Mouse (Mus musculus): ENCODE data around the gene Map2k1.

DNA sequence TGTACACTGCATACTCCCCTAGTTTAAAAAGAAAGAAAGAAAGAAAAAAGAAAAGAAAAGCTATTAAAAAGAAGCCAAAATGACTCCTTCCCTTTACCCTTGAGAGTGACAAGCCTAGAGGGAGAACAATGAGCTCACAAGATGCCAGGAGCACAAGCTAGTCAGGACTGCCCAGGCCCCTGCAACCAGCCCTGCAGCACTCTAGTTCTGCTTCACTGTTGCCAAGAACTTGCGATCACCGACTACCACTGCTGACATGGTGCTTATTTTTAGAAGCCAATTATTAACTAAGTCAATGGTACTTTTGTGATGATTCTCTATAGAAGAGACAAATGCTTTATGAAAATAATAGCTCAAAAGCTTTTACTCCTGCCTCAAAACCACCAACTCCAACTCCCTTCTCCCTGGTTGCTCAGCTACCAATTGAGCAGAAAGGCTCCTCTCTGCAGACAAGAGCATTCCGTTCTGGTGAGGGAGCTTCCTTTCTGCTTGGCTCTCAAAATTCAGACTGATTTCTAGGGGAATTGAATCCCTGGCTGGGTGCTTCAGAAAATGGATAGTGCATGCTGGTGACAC is 45.8 kb downstream of the Map2k1 start:
- no peak for TF ChIP-seq GATA1 (IDR thresholded peaks at IDR 0.05; ENCODE audit: low read length)
- no peak for TF ChIP-seq TAL1 (IDR thresholded peaks at IDR 0.05; ENCODE audit: low read length)
